Mouse (Mus musculus): ENCODE data around the gene Cbr2. TPM values are rescaled to one million over a fixed set of nuclear protein-coding genes. Genes with fewer than 3 reads are reported as not detected.
"Not testable (repeated sequence)": the region's sequence is repeated elsewhere in the genome, so short reads cannot be mapped to it uniquely, and the experiment has no call there.

The Cbr2 gene
- total RNA-seq (2021) = 1 to 10 TPM; 3.3 to 3.7 TPM

DNA sequence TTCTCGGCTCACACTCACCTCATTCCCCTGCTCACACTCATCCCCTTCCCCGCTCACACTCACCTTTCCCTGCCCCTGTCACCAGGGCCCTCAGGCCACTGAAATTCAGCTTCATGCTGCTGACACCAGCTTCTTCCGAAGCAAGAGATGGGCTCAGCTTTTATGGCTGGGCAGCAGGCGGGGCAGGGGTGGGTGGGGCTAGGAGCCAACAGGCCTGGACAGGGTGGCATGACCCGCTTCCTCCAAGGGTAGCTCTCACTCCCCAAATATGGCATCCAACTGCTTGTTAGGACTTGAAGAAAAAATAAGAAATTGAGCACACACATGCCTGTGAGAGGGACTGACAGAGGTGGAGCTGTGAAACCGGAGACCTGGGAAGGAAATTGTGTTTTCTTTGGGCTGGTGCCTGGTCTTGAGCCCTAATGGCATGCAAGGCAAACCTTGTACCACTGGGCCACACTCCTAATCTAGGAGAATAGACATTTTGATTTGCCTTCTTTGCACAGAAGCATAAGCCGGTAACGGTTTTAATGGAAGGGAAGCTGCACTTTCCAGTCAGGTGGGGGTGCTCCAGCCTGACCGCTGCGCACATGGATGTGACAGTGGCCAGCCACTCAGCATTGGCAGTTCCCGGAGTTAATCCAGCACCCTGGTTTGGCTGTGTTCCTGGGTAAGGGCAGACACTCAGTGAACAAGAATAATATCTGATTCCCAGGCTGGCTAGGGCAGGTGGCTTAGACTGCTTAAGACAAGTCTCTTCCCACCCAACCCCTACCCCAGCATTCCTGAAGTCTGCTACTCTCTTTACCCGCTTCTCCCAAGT is at the start of gene Cbr2:
Gene Cbr2 (minus strand): TSS at position 257 of the 823 bp plus-strand sequence.
- no peak for DNase-seq (ENCODE audit: extremely low spot score in 1 of 2, low spot score in 2 of 2)
- intact Hi-C loops (cut with DNase I) = no loop called here

DNA sequence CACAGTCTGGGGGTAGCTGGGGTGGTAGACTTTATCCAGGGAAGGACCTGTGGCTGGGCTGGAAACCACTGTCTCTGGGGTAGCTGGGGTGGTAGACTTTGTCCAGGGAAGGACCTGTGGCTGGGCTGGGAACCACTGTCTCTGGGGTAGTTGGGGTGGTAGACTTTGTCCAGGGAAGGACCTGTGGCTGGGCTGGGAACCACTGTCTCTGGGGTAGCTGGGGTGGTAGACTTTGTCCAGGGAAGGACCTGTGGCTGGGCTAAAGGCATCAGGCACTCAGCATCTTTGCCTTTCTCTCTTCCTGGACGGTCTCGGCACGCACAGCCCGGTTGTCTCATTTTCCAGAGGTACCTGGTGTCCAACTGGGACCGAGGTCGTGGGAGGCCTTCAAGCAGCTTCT is 49.4 kb upstream of the Cbr2 start:
- DNase-seq (ENCODE audit: extremely low spot score in 1 of 2, low spot score in 2 of 2); intact Hi-C loops (cut with DNase I): not testable (repeated sequence)

DNA sequence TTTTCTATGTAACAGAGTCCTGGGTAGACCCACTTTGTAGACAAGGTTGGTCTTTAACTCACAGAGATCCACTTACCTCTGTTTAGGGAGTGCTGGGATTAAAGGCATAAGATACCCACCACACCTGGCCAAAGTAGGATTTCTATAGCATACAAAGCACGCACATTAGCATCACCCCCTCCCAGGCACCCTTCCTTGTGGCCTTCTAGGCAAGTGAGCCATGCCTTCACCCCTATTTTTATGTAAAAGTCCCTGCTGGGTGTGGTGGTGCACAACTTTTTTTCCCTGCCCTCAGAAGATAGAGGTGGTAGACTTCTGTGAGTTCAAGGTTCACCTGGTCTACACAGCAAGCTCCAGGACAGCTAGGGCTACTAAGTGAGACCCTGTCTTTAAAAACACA is 48.0 kb upstream of the Cbr2 start:
- no peak for DNase-seq (ENCODE audit: extremely low spot score in 1 of 2, low spot score in 2 of 2)
- intact Hi-C loops (cut with DNase I) = loop anchor here (5.0 kb wide), 1 partner anchor 118 kb away; the partner anchor contains the start of gene Notum

DNA sequence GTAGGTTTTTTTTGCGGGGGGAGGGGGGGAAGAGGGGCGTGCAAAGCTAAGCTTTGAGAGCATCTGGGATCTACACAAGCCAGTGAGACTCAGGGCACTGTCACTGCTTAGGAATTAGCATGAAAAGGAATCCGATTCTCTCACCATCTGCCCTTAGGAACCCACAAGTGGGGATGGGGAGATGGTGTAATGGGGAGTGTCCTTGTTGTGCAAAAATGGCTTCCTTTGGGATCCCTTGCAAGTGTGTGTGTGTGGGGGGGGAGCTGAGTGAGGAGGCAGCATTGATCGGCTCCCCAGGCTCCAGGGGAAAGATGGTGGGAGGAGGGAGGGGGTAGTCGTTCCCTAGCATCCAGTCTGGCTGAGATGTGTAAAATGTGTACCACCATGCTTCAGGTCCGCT is 45.2 kb upstream of the Cbr2 start:
- DNase-seq (ENCODE audit: extremely low spot score in 1 of 2, low spot score in 2 of 2) = no peak
- intact Hi-C loops (cut with DNase I) = loop anchor here (2.0 to 5.0 kb wide), 3 partner anchors 56 to 152 kb away; partner anchors contain the start of genes Notum, Rac3 and Sirt7

DNA sequence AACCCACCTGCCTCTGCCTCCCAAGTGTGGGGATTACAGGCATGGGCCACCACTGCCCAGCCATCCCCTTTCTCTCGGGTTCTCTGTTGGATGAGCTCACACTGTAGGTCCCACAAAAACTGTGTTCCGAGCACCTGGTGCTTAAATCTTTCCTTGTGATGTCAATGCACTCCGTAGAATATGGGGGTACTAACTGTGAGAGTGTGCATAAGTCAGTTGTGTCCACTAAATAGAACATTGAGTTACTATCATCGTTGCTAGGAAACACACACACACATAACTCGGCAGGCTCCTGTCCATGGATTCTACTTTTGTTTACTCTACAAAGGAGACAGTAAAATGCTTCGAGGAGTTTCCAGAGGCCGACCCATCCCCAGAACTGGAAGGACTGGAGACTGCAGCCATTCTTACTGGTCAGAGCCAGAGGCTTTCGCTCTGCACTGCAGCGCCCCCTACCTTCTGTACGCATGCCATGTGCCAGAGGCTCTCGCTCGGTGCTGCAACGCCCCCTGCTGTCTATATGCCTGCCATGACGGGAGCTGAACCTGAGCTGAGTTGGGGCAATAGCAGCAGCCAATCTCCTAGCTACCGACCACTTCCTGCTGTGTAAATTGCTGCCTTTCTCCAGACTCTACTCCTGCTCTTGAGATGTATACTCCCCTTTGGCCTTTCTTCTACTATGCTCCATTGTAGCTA is 44.0 kb upstream of the Cbr2 start:
- intact Hi-C loops (cut with DNase I) = loop anchor here (2.0 to 5.0 kb wide), 3 partner anchors 55 to 151 kb away; partner anchors contain the start of genes Notum, Rac3 and Sirt7
- peak; percentile 89 to 94 for DNase-seq (ENCODE audit: extremely low spot score in 1 of 2, low spot score in 2 of 2)

DNA sequence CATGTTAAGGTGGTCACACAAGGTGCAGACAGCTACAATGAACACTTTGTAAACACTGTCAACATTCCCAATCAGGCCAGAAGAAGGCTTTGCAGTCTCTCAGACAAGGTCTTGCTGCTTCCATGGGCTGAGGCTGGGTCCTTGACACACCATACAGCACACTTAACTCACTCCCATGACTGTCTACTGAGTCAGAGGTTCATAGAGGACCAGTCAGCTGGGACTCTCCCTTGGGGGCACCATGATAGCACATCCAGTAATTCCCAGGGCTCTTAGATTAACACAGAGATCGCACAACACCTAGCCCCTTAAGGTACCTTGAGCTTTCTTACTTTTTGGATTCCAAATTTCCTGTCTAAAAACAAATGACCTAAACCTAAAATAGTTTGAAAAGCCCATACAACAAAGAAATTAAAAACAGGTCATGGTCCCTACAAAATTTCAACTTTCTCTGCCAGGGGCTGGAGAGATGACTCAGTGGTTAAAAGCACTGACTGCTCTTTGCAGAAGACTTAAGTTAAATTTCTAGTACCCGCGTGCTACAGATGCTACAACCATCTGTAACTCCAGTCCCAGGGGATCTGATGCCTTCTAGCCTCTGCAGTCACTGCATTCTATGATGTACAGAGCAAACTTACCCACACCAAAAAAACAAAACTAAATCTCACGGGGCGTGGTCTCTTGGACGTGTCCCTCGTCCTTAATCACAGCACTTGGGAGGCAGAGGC is 41.7 kb upstream of the Cbr2 start:
- intact Hi-C loops (cut with DNase I) = no loop called here
- DNase-seq (ENCODE audit: extremely low spot score in 1 of 2, low spot score in 2 of 2) = no peak

DNA sequence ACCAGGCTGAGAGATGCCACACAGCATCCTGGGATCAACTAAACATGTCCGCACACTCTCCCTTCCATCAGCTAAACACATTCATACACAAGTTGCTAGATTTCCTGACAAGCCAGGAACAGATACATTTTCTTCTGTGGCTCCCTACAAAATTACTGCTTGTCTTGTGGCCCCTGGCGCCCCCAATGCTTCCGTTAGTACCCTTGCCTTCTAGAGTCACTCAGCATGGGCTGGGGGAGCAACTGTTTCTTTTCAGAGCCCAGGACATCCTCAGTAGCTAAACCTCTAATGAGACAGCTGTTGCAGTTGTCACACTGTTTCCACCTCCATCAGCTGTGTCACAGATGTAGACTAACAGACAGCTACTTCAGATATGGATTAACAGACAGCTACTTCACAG is 40.8 kb upstream of the Cbr2 start:
- intact Hi-C loops (cut with DNase I) = no loop called here
- DNase-seq (ENCODE audit: extremely low spot score in 1 of 2, low spot score in 2 of 2) = no peak

DNA sequence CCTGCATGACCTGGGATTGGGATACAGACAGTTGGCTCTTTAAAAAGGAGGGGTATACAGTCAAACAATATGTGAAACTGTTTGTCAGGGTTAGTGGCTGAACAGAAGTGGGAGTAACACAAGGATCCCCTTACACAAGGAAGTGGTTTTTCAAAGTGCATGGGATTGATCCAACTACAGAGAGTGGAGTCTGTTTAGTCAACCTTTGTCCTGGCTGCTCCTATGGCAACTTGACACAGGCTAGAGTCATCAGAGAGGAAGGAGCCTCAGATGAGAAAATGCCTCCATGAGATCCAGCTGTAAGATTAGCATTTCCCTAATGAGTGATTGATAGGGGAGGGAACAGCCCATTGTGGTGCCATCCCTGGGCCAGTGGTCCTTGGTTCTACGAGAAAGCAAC is 36.3 kb upstream of the Cbr2 start:
- intact Hi-C loops (cut with DNase I) = no loop called here
- no peak for DNase-seq (ENCODE audit: extremely low spot score in 1 of 2, low spot score in 2 of 2)

DNA sequence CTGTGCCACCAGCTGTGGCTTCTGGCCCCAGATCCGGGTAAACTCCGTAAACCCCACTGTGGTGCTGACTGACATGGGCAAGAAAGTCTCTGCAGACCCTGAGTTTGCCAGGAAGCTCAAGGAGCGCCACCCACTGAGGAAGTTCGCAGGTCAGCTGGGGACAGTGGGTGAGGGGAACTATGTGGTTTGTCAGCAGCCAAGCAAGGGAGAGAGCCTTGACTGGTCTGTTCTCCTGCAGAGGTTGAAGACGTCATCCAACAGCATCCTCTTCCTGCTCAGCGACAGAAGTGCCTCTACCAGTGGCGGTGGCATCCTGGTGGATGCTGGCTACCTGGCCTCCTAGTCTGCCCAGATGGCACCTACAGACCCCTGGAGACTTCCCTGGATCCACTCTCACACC is 35.1 kb upstream of the Cbr2 start:
- intact Hi-C loops (cut with DNase I); DNase-seq (ENCODE audit: extremely low spot score in 1 of 2, low spot score in 2 of 2): not testable (repeated sequence)

DNA sequence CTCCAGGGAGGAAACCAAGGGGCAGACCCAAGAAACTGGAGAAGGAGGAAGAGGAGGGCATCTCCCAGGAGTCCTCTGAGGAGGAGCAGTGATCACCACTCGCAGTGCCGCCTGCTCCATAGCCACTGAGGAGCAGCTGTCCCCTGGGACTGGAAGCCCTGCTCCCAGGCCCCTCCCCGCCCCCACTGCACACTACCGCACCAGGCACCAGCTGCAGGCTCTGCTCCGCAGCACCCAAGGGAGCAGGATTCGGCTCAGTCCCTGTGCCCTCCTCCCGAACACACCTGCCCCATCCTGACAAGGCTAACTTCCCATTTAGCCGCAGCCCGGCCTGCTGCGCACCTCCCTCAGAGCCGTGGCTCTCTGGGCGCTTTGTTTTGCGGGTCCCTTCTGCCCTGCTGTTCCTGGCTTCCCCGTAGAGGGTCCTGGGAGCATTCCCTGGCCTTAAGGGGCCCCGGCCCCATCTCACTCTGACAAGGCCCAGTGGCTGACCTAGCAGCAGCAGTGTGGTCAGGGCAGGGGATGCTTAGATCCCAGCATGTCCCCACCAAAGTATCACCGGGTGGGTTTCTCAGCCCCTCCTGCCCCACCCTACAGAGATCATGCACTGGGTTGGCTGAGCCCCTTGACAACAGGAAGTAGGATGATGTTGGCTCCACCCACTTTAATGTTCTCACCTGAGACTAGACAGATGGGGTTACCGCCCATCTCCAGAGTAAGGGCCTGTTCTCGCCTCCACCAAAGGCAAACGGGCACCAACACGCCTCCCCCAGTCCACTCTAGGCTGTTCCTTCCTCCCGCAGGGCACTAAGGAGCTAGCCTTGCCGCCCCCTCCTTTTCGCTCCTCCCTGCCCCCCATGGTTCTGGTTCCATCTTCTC is 31.4 kb upstream of the Cbr2 start:
- intact Hi-C loops (cut with DNase I); DNase-seq (ENCODE audit: extremely low spot score in 1 of 2, low spot score in 2 of 2): not testable (repeated sequence)

DNA sequence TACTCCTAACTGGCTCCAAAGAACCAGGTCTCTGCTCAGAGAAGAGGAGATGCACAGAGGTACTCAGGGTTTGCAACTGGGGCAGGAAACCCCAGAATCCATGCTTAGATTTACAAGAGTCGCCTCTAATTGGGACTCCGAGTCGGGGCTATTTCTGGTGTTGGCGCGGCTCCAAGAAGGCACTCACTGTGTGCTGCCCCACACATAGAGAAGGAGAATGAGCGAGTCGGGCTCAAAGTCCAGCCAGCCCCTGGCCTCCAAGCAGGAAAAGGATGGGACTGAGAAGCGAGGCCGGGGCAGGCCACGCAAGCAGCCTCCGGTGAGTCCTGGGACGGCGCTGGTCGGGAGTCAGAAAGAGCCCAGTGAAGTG is 30.7 kb upstream of the Cbr2 start, which contains the start of gene Hmga1b:
Gene Hmga1b (plus strand): TSS at position 123 of the 370 bp plus-strand sequence.
- DNase-seq (ENCODE audit: extremely low spot score in 1 of 2, low spot score in 2 of 2); intact Hi-C loops (cut with DNase I): not testable (repeated sequence)

DNA sequence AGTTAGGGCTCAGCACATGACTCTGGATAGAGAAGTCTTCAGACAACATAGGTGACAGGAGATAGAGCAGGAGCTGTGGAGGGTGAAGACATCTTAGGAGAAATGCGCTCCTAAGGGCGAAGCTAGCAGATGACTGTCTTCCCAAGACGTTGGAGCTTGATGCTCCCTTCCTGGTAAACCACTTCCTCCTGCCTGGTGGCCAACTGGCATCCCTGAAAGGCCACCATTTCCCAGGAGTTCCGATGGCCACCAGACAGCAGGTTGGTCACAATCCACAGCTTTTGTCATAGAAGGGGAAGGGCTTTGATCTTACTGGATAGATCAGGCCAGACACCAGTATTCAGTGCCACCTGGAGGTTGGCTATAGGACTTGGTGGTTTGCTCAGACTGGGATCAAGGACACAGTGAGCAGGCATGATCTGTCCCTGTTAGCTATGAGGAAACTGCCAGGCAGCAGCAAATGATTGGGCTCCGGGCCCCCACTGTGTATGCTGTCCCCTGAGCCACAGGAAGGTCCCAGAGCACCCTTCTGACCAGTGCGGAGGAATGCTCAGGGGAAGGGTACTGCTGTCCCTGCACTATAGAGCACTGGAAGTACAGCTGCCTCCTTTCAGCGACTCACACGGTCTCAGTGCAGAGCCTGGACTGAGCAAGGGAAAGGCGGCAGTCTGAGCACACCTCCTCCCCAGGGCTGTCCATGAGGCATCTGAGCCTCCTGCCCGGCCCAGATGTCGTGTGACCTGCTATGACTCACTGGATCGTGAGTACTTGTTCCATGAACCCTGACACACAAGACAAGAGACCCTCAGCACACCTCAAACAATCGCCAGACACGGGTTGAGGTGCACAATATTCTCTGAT is 30.1 kb upstream of the Cbr2 start:
- no peak for DNase-seq (ENCODE audit: extremely low spot score in 1 of 2, low spot score in 2 of 2)
- intact Hi-C loops (cut with DNase I) = no loop called here

DNA sequence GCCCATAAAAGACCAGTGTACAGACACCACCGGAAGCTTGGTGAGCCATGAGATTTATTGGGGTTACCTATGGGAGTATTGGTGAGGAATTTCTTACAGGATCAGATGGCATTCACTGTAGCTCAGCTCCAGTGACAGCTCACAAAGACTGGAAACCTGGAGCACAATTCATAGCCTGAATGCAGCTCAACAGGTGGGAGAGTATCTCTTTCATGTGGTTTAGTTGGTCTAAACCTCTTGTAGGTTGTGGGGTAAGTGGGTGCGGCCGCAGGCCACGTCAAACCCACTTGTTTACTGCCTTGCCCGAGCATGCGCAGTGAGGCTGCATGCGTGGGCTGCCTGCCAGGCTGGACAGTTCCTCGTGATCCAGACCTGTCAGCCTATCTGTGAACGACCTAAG is 28.3 kb upstream of the Cbr2 start:
- intact Hi-C loops (cut with DNase I) = no loop called here
- no peak for DNase-seq (ENCODE audit: extremely low spot score in 1 of 2, low spot score in 2 of 2)

DNA sequence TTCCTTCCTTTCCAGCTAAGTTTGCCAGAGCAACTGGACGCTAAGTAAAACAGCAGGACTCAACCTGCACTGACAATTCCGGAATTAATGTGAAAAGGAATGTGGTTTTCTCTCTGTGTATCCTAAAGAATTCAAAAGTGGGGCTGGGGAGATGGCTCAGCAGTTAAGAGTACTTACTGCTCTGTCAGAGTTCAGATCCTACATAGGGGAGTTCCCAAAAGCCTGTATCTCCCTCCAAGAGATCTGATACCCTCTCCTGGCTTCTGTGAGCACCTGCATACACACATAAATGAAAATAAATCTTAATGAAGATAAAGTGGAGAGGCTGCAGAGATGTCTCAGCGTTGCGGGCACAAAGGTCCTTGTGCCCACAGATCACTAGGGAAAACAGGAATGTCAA is 19.7 kb upstream of the Cbr2 start:
- intact Hi-C loops (cut with DNase I) = no loop called here

DNA sequence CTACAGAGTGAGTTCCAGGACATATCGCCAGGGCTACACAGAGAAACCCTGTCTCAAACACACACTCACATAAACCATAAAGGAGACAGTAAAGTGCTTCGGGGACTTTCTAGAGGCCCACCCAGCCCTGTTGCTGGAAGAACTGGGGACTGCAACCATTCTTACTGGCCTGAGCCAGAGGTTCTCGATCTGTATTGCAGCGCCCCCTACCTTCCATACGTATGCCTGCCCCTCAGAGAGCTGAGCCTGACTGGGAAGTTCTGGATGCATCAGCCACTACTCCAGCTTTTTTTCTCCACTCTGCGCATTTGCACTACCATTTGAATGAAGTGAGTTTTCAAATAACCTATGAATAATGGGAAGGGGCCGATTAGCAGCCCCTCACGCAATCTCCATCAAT is 17.5 kb upstream of the Cbr2 start:
- DNase-seq (ENCODE audit: extremely low spot score in 1 of 2, low spot score in 2 of 2) = no peak
- intact Hi-C loops (cut with DNase I) = no loop called here

More for the DNA sequence above, 19.7 kb upstream of the Cbr2 start:
- no peak for DNase-seq (ENCODE audit: extremely low spot score in 1 of 2, low spot score in 2 of 2)

DNA sequence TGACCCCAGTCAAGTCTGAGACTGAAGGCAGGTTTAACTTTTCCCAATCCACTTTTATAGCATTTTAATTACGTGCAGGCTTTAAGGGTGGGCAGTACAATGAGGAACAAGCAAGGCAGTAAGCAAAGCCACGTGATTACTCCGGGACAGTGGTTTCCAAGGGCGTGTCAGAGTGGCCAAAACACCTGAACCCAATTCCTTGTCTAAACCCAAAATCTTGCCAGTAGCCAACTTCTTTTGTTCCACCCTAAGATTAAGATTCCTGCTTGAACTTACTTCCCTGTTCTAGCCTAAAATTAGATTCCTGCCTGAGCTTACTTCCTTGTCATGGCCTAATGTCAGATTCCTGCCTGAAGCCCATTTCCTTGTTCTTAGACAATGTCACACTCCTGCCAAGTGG is 16.1 kb upstream of the Cbr2 start:
- no peak for DNase-seq (ENCODE audit: extremely low spot score in 1 of 2, low spot score in 2 of 2)
- intact Hi-C loops (cut with DNase I) = no loop called here

DNA sequence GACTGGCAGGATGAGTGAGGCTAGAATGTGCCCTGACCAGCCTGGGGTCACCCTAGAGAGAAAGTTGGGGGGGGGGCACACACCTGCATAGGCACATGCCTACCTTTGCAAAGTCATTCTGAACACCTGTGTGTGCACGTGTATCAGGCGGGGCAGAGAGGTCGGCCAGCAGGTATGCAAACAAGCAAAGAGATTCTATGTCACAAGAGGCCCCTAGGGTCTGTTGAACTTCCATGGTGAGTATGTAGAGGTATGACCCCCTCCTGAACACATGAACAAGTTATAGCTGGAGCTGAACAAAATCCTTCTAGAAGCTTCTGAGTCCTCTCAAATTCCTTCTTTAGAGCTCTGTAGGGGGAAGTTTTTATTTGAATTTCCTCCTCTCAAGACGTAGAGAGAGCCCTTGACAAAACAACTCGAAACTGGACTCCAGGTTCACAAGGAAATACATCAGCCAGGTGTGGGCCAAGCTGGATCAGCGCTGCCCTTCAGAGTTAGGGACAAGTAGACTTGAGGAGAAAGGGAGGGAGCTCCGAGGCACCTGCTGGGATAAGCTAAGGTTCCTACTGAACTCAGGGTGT is 12.3 kb upstream of the Cbr2 start:
- intact Hi-C loops (cut with DNase I) = no loop called here
- DNase-seq (ENCODE audit: extremely low spot score in 1 of 2, low spot score in 2 of 2) = no peak
